Mouse (Mus musculus) midbrain, embryonic 16.5 days (tissue): Measurements from ENCODE around the gene Mttp. TPM values are rescaled to one million over a fixed set of nuclear protein-coding genes. Genes with fewer than 3 reads are reported as not detected.
"Not testable (repeated sequence)": the region's sequence is repeated elsewhere in the genome, so short reads cannot be mapped to it uniquely, and the experiment has no call there.

Experiments used
- ATAC-seq: fragments of 200-750 bp; cut with Nextera tagmentation; 2 replicates; pipeline ENCODE4 v1.8.0; 2017; ENCODE audit warnings: moderate TSS enrichment
- H3K27ac ChIP-seq: fragments of 300-500 bp; sonication (generic); 2 replicates; pipeline ENCODE4 v1.5.1; 2014; ENCODE audit warnings: mild to moderate bottlenecking, low read length, mixed read lengths
- H3K27me3 ChIP-seq: fragments of 300-500 bp; sonication (generic); 2 replicates; pipeline ENCODE4 v1.6.1; 2014; ENCODE audit warnings: low read depth, low read length, mixed read lengths; ENCODE audit not compliant: control insufficient read depth, insufficient read depth
- H3K36me3 ChIP-seq: fragments of 300-500 bp; sonication (generic); 2 replicates; pipeline ENCODE4 v1.6.1; 2014; ENCODE audit warnings: mild to moderate bottlenecking, low read length, moderate library complexity, mixed read lengths; ENCODE audit not compliant: control insufficient read depth, insufficient read depth
- H3K4me1 ChIP-seq: fragments of 300-500 bp; sonication (generic); 2 replicates; pipeline ENCODE4 v1.6.1; 2014; ENCODE audit warnings: mild to moderate bottlenecking, low read length, mixed read lengths; ENCODE audit not compliant: control insufficient read depth, insufficient read depth
- H3K4me2 ChIP-seq: fragments of 300-500 bp; sonication (generic); 2 replicates; pipeline ENCODE4 v1.6.1; 2014; ENCODE audit warnings: mild to moderate bottlenecking, low read length, mixed read lengths
- H3K4me3 ChIP-seq: fragments of 300-500 bp; sonication (generic); 2 replicates; pipeline ENCODE4 v1.5.1; 2014; ENCODE audit warnings: low read depth, mild to moderate bottlenecking, low read length, moderate library complexity, mixed read lengths
- H3K9ac ChIP-seq: fragments of 300-500 bp; sonication (generic); 2 replicates; pipeline ENCODE4 v1.6.1; 2014; ENCODE audit warnings: low read depth, low read length, mixed read lengths
- H3K9me3 ChIP-seq: fragments of 300-500 bp; sonication (generic); replicated peaks from 2 replicates; pipeline ENCODE4 v1.6.1; 2014; ENCODE audit warnings: mild to moderate bottlenecking, low read length, mixed read lengths; ENCODE audit not compliant: control insufficient read depth, poor library complexity, severe bottlenecking
- WGBS: fragments of 180-500 bp; shearing (Covaris S2); extraction: QIAGEN DNeasy Blood & Tissue Kit; methylation state at CpG from one replicate; pipeline ENCODE4 v1.1.7; 2014; 5-methylcytosine and 5-hydroxymethylcytosine counted together
- polyA plus RNA-seq: library from polyadenylated mRNA; unstranded; fragments of >200 nt; fragmentation: Nextera tagmentation; extraction: Ambion mirVana; gene quantifications from 2 replicates; pipeline ENCODE4 v1.2.1, GENCODE M21; 2015

Gene Mttp
- polyA plus RNA-seq, 1 experiment from 2014 or later: 10.2 TPM

- H3K4me3 ChIP-seq: peak overlapping the region; percentile 73
- H3K27ac ChIP-seq: peak overlapping the region; percentile 98
- WGBS: 7% methylated on average over 12 of the region's 12 CpGs
- no peak for ATAC-seq
- no peaks in the 10 kb centered on the region for H3K36me3 ChIP-seq
- H3K9ac ChIP-seq: peak overlapping the region; percentile 70
- H3K4me2 ChIP-seq: peak overlapping the region; percentile 49
- no peaks in the 10 kb centered on the region for H3K27me3 ChIP-seq
- no peaks in the 10 kb centered on the region for H3K9me3 ChIP-seq
- peaks cover 11% of the 10 kb centered on the region for H3K4me1 ChIP-seq
These were observed 1.9 kb downstream of the Mttp start for GRCm38 (mm10) chr3:138142733-138143314.

DNA sequence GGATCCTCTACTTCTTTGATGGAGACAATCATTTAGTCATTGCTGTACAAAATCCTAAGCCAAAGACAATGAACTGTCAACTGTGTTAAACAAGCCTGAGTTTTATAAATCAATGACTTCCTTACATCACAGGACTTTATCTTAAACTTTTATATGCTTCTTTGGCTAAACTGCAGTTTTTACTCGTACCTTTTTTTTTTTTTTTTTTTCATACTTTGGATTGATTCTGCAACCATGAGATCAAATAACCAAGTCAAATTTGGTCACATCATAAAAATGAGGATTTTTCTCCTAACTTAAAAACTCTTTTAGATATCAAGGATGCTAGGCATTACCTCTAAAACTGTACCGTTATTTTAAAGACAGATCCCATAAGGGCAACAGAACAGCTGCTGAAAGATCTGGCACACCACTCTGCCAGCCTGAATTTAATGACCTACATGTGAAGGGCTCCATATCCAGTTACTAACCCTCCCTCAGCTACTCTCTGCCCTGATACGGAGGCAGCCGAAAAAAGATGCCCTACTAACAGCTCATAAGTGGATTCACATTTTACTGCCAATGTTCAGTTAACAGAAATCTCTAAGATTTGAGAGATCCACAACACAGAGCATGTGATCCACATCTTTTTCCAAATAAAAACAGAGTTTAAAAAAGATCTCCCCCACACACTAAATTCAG, 2.6 kb downstream of the Mttp start:
- Histone ChIP-seq H3K9me3 (no peaks in the 10 kb centered on the region), H3K4me3 (0 out of 2 replicates have a peak overlapping the region, but pooled peaks have one; percentile 4), H3K36me3 (no peaks in the 10 kb centered on the region), H3K4me2 (peak overlapping the region; percentile 49), H3K9ac (peak overlapping the region; percentile 41; the same call in 1 of the 2 replicates), H3K27me3 (no peaks in the 10 kb centered on the region), H3K4me1 (peaks cover 11% of the 10 kb centered on the region), H3K27ac (peak overlapping the region; percentile 28; the same call in 1 of the 2 replicates)
- no peak for ATAC-seq
- 64% methylated on average over 4 of the region's 4 CpGs for WGBS

DNA sequence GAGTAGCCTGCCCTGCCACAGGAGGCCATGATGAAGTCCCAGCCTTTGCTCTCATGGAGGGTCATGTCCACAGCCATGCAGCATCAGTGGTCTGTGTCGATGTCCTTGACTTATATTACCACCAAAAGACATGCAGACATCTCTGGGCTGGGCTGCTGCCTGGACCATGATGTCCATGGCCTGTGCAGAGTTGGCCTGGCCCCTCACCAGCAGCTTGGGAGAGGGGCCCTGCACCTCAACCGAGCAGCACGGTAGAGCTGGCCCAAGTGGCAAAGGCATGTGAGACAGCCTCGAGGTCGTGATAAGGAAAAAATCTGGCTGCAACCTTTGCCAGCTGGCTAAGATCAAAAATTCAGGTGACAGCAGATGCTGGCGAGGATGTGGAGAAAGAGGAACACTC, 5.1 kb downstream of the Mttp start:
- ATAC-seq: no peak
- 94% methylated on average over 6 of the region's 6 CpGs for WGBS
- peaks cover 11% of the 10 kb centered on the region for H3K4me1 ChIP-seq
- no peak overlapping the region for H3K4me2 ChIP-seq
- H3K4me3 ChIP-seq: no peak overlapping the region
- no peak overlapping the region for H3K27ac ChIP-seq
- H3K27me3 ChIP-seq: no peaks in the 10 kb centered on the region
- H3K9ac ChIP-seq: no peak overlapping the region
- no peaks in the 10 kb centered on the region for H3K9me3 ChIP-seq
- no peaks in the 10 kb centered on the region for H3K36me3 ChIP-seq

GRCm38 (mm10) chr3:138138146-138138545, 6.6 kb downstream of the Mttp start:
- not testable (repeated sequence) for H3K4me3 ChIP-seq, H3K4me2 ChIP-seq, H3K27ac ChIP-seq, H3K9ac ChIP-seq, H3K36me3 ChIP-seq, H3K27me3 ChIP-seq, ATAC-seq, H3K4me1 ChIP-seq, H3K9me3 ChIP-seq
- 92% methylated on average over 13 of the region's 13 CpGs for WGBS

- no peaks in the 10 kb centered on the region for H3K36me3 ChIP-seq
- H3K4me2 ChIP-seq: no peak overlapping the region
- H3K4me1 ChIP-seq: no peaks in the 10 kb centered on the region
- 100% methylated on average over 1 of the region's 1 CpGs for WGBS
- no peaks in the 10 kb centered on the region for H3K9me3 ChIP-seq
- H3K27ac ChIP-seq: no peak overlapping the region
- H3K27me3 ChIP-seq: no peaks in the 10 kb centered on the region
- no peak for ATAC-seq
- no peak overlapping the region for H3K9ac ChIP-seq
- H3K4me3 ChIP-seq: no peak overlapping the region
These were observed 10.2 kb downstream of the Mttp start for GRCm38 (mm10) chr3:138134528-138134927.

DNA sequence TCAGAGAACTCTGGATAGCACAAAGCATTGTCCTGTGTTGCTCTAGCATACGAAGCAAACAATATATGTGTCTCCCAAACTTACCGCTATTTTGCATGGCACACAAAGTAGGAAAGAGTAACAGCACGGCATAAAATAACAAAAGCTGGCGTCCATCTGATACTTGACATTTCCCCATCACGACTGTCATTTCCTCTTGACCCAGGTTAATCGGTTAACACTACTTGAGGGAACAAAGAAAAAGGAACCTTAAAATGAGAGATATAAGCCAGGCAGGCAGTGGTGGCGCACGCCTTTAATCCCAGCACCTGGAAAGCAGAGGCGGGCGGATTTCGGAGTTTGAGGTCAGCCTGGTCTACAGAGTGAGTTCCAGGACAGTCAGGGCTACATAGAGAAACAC, 10.9 kb downstream of the Mttp start:
- Histone ChIP-seq H3K27ac (no peak overlapping the region), H3K4me2 (no peak overlapping the region), H3K4me1 (no peaks in the 10 kb centered on the region), H3K9ac (no peak overlapping the region), H3K9me3 (no peaks in the 10 kb centered on the region), H3K4me3 (no peak overlapping the region), H3K36me3 (no peaks in the 10 kb centered on the region), H3K27me3 (no peaks in the 10 kb centered on the region)
- 84% methylated on average over 11 of the region's 11 CpGs for WGBS
- ATAC-seq: no peak

GRCm38 (mm10) chr3:138133463-138133862, 11.3 kb downstream of the Mttp start:
- Histone ChIP-seq H3K4me3 (no peak overlapping the region), H3K4me2 (no peak overlapping the region), H3K9ac (no peak overlapping the region), H3K27me3 (no peaks in the 10 kb centered on the region), H3K4me1 (no peaks in the 10 kb centered on the region), H3K9me3 (no peaks in the 10 kb centered on the region), H3K27ac (no peak overlapping the region), H3K36me3 (no peaks in the 10 kb centered on the region)
- no peak for ATAC-seq
- WGBS: 91% methylated on average over 8 of the region's 8 CpGs

- whole genome bisulfite sequencing: 56% methylated on average over 9 of the region's 9 CpGs
These were observed 13.6 kb downstream of the Mttp start for GRCm38 (mm10) chr3:138131168-138131567.

DNA sequence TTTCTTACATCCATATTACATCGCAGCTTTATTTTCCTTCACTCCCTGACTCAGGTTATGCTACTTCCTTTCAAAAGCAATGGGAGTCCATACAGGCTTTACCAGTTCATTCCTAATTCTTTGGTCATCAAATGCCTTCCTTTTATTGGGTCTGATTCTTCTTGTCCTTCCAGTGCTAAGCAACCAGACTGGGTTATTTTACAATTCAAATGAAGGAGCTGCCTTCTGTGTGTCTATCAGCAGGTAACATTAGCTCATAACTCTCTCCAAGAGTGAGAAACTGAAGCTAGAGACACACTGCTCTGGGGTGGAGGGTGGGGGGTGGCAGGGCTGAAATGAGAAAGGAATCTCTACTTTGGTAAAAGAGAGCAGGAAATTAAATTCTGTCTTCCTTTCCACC, 14.1 kb downstream of the Mttp start:
- Histone ChIP-seq H3K9ac (no peak overlapping the region), H3K36me3 (no peaks in the 10 kb centered on the region), H3K27me3 (no peaks in the 10 kb centered on the region), H3K27ac (no peak overlapping the region), H3K4me2 (no peak overlapping the region), H3K4me3 (no peak overlapping the region), H3K4me1 (no peaks in the 10 kb centered on the region), H3K9me3 (no peaks in the 10 kb centered on the region)
- WGBS: 27% methylated on average over 1 of the region's 1 CpGs
- ATAC-seq: no peak

More at GRCm38 (mm10) chr3:138131168-138131567, 13.6 kb downstream of the Mttp start:
- no peaks in the 10 kb centered on the region for H3K4me1 ChIP-seq
- no peak overlapping the region for H3K9ac ChIP-seq
- no peaks in the 10 kb centered on the region for H3K27me3 ChIP-seq
- H3K27ac ChIP-seq: no peak overlapping the region
- no peak overlapping the region for H3K4me3 ChIP-seq
- H3K9me3 ChIP-seq: no peaks in the 10 kb centered on the region
- no peak for ATAC-seq
- H3K4me2 ChIP-seq: no peak overlapping the region
- no peaks in the 10 kb centered on the region for H3K36me3 ChIP-seq
